Mouse (Mus musculus): ENCODE measurements at regions not wholly inside any gene's neighbourhood (a gene's known extent, or its start where the extent isn't known, plus 50 kb on each side); places are given as distances from the start of the nearest gene placed in this dataset.
A peak's percentile ranks its signal among the peaks of the same experiment; 100 is the strongest.

GRCm38 (mm10) chr2:50914176-50914575, 234.7 kb downstream of the Rnd3 start:
- ATAC-seq (no peak), DNase-seq (ENCODE audit: low spot score) (no peak)
- no peaks in the 10 kb centered on the region for H3K9me3 ChIP-seq (ENCODE audit: low read length)
- no peak overlapping the region for H3K9ac ChIP-seq (replicated peaks; ENCODE audit: low read length)
- no peaks in the 10 kb centered on the region for H3K27me3 ChIP-seq (ENCODE audit: insufficient read depth, low read length)
- TF ChIP-seq CTCF (IDR thresholded peaks at IDR 0.05; ENCODE audit: low read depth) = no peak
- H3K27ac ChIP-seq = no peak overlapping the region
- H3K4me3 ChIP-seq (ENCODE audit: low read length) = no peak overlapping the region
- no peaks in the 10 kb centered on the region for H3K4me1 ChIP-seq (ENCODE audit: insufficient read depth, low read length)
- no peak overlapping the region for H3K4me2 ChIP-seq (ENCODE audit: low read depth, low read length)
- no peaks in the 10 kb centered on the region for H3K36me3 ChIP-seq (ENCODE audit: insufficient read depth, low read length)

GRCm38 (mm10) chr2:50908762-50909161, 240.1 kb downstream of the Rnd3 start:
- ATAC-seq (no peak), DNase-seq (ENCODE audit: low spot score) (no peak)
- 89% methylated on average over 3 of the region's 3 CpGs for WGBS
- Histone ChIP-seq H3K9ac (replicated peaks; ENCODE audit: low read length) (no peak overlapping the region), H3K4me2 (ENCODE audit: low read depth, low read length) (no peak overlapping the region), H3K9me3 (ENCODE audit: low read length) (no peaks in the 10 kb centered on the region), H3K27me3 (ENCODE audit: insufficient read depth, low read length) (no peaks in the 10 kb centered on the region), H3K27ac (no peak overlapping the region), H3K36me3 (ENCODE audit: insufficient read depth, low read length) (no peaks in the 10 kb centered on the region), H3K4me1 (ENCODE audit: insufficient read depth, low read length) (no peaks in the 10 kb centered on the region), H3K4me3 (ENCODE audit: low read length) (no peak overlapping the region)
- no peak for TF ChIP-seq CTCF (IDR thresholded peaks at IDR 0.05; ENCODE audit: low read depth)

- ATAC-seq = no peak
- peak; percentile 35 for DNase-seq (ENCODE audit: low spot score)
- H3K9me3 ChIP-seq (ENCODE audit: low read length) = no peaks in the 10 kb centered on the region
- no peak overlapping the region for H3K4me3 ChIP-seq (ENCODE audit: low read length)
- H3K27me3 ChIP-seq (ENCODE audit: insufficient read depth, low read length) = no peaks in the 10 kb centered on the region
- H3K36me3 ChIP-seq (ENCODE audit: insufficient read depth, low read length) = no peaks in the 10 kb centered on the region
- no peak overlapping the region for H3K9ac ChIP-seq (replicated peaks; ENCODE audit: low read length)
- H3K27ac ChIP-seq = no peak overlapping the region
- peak overlapping the region; percentile 30; the same call in 1 of the 2 replicates for H3K4me2 ChIP-seq (ENCODE audit: low read depth, low read length)
- 0 out of 2 replicates have a peak, but pooled peaks cover 3% of the 10 kb centered on the region for H3K4me1 ChIP-seq (ENCODE audit: insufficient read depth, low read length)
- TF ChIP-seq CTCF (IDR thresholded peaks at IDR 0.05; ENCODE audit: low read depth) = no peak
- WGBS = 49% methylated on average over 8 of the region's 8 CpGs
These were observed 246.2 kb downstream of the Rnd3 start for GRCm38 (mm10) chr2:50902701-50903100.

- 52% methylated on average over 9 of the region's 9 CpGs for WGBS
- Histone ChIP-seq H3K4me2 (ENCODE audit: low read depth, low read length) (peak overlapping the region; percentile 30; the same call in 1 of the 2 replicates), H3K27me3 (ENCODE audit: insufficient read depth, low read length) (no peaks in the 10 kb centered on the region), H3K9ac (replicated peaks; ENCODE audit: low read length) (no peak overlapping the region), H3K4me3 (ENCODE audit: low read length) (no peak overlapping the region), H3K9me3 (ENCODE audit: low read length) (no peaks in the 10 kb centered on the region), H3K27ac (no peak overlapping the region), H3K4me1 (ENCODE audit: insufficient read depth, low read length) (0 out of 2 replicates have a peak, but pooled peaks cover 3% of the 10 kb centered on the region), H3K36me3 (ENCODE audit: insufficient read depth, low read length) (no peaks in the 10 kb centered on the region)
- DNase-seq (ENCODE audit: low spot score) = peak; percentile 8
- ATAC-seq = no peak
- no peak for TF ChIP-seq CTCF (IDR thresholded peaks at IDR 0.05; ENCODE audit: low read depth)
These were observed 246.7 kb downstream of the Rnd3 start for GRCm38 (mm10) chr2:50902220-50902619.

- peaks cover 4% of the 10 kb centered on the region; the same call in 1 of the 2 replicates for H3K4me1 ChIP-seq (ENCODE audit: insufficient read depth, low read length)
- no peaks in the 10 kb centered on the region for H3K27me3 ChIP-seq (ENCODE audit: insufficient read depth, low read length)
- H3K9ac ChIP-seq (replicated peaks; ENCODE audit: low read length) = no peak overlapping the region
- no peak overlapping the region for H3K4me2 ChIP-seq (ENCODE audit: low read depth, low read length)
- ATAC-seq (no peak), DNase-seq (ENCODE audit: low spot score) (no peak)
- no peak for TF ChIP-seq CTCF (IDR thresholded peaks at IDR 0.05; ENCODE audit: low read depth)
- H3K9me3 ChIP-seq (ENCODE audit: low read length) = no peaks in the 10 kb centered on the region
- no peak overlapping the region for H3K4me3 ChIP-seq (ENCODE audit: low read length)
- H3K27ac ChIP-seq = no peak overlapping the region
- WGBS = 39% methylated on average over 5 of the region's 5 CpGs
- no peaks in the 10 kb centered on the region for H3K36me3 ChIP-seq (ENCODE audit: insufficient read depth, low read length)
These were observed 259.9 kb downstream of the Rnd3 start for GRCm38 (mm10) chr2:50888992-50889391.

- TF ChIP-seq CTCF (IDR thresholded peaks at IDR 0.05; ENCODE audit: low read depth) = no peak
- peaks cover 4% of the 10 kb centered on the region; the same call in 1 of the 2 replicates for H3K4me1 ChIP-seq (ENCODE audit: insufficient read depth, low read length)
- no peak overlapping the region for H3K27ac ChIP-seq
- no peaks in the 10 kb centered on the region for H3K9me3 ChIP-seq (ENCODE audit: low read length)
- H3K4me3 ChIP-seq (ENCODE audit: low read length) = no peak overlapping the region
- 85% methylated on average over 4 of the region's 4 CpGs for WGBS
- no peak overlapping the region for H3K9ac ChIP-seq (replicated peaks; ENCODE audit: low read length)
- DNase-seq (ENCODE audit: low spot score) (no peak), ATAC-seq (no peak)
- no peak overlapping the region for H3K4me2 ChIP-seq (ENCODE audit: low read depth, low read length)
- H3K36me3 ChIP-seq (ENCODE audit: insufficient read depth, low read length) = no peaks in the 10 kb centered on the region
- H3K27me3 ChIP-seq (ENCODE audit: insufficient read depth, low read length) = no peaks in the 10 kb centered on the region
These were observed 261.0 kb downstream of the Rnd3 start for GRCm38 (mm10) chr2:50887954-50888353.

- Histone ChIP-seq H3K4me1 (ENCODE audit: insufficient read depth, low read length) (peaks cover 4% of the 10 kb centered on the region; the same call in 1 of the 2 replicates), H3K9ac (replicated peaks; ENCODE audit: low read length) (no peak overlapping the region), H3K27ac (no peak overlapping the region), H3K9me3 (ENCODE audit: low read length) (no peaks in the 10 kb centered on the region), H3K4me3 (ENCODE audit: low read length) (no peak overlapping the region), H3K4me2 (ENCODE audit: low read depth, low read length) (no peak overlapping the region), H3K27me3 (ENCODE audit: insufficient read depth, low read length) (no peaks in the 10 kb centered on the region), H3K36me3 (ENCODE audit: insufficient read depth, low read length) (no peaks in the 10 kb centered on the region)
- ATAC-seq (0 out of 2 replicates have a peak, but pooled peaks have one; percentile 29), DNase-seq (ENCODE audit: low spot score) (peak; percentile 12)
- TF ChIP-seq CTCF (IDR thresholded peaks at IDR 0.05; ENCODE audit: low read depth) = no peak
- WGBS = 19% methylated on average over 7 of the region's 7 CpGs
These were observed 263.0 kb downstream of the Rnd3 start for GRCm38 (mm10) chr2:50885924-50886315.
